Mouse (Mus musculus) embryonic fibroblast, embryonic 13.5 days (primary cell): ENCODE results near the gene Tmem63a.

Experiments
- CTCF ChIP-seq: IDR thresholded peaks from 2 replicates; pipeline ENCODE4 v1.5.1; 2011; ENCODE audit warnings: mild to moderate bottlenecking, control low read depth, low read length, moderate library complexity, borderline replicate concordance; ENCODE audit not compliant: insufficient read depth
- POLR2A ChIP-seq: IDR thresholded peaks from 2 replicates; pipeline ENCODE4 v1.6.1; 2011; ENCODE audit warnings: low read depth, mild to moderate bottlenecking, control low read depth, low read length, moderate library complexity

- TF ChIP-seq POLR2A (no peak), CTCF (no peak)
These were observed 48.5 kb downstream of the Tmem63a start for GRCm38 (mm10) chr1:180990671-180991070.
